Mouse (Mus musculus): ENCODE measurements around the gene Cc2d2a. TPM values are rescaled to one million over a fixed set of nuclear protein-coding genes. Genes with fewer than 3 reads are reported as not detected.
A peak's percentile ranks its signal among the peaks of the same experiment; 100 is the strongest.

Cc2d2a gene
- total RNA-seq, 2 experiments from 2014 or later = 12.7 to 15.2 TPM

DNA sequence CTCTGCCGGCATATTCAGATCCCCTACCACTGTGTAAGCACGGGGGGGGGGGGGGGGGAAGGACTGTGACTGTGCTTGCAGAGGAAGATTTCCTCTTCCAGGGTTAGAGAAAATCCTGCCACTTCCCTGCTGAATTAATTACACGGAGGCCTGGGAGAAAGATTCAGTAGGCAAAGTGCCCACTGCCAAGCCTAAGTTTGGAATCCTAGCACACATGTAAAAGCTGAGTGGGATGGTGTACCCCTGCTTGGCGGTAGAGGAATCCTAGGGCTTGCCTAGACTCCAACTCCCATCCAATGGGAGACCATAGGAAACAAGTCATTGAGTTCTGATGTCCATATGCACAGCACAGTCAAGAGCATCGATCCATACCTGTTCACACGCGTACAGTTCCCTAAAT is 61.7 kb downstream of the Cc2d2a start:
- DNase-seq (ENCODE audit: low spot score in 2 of 2) = no peak

DNA sequence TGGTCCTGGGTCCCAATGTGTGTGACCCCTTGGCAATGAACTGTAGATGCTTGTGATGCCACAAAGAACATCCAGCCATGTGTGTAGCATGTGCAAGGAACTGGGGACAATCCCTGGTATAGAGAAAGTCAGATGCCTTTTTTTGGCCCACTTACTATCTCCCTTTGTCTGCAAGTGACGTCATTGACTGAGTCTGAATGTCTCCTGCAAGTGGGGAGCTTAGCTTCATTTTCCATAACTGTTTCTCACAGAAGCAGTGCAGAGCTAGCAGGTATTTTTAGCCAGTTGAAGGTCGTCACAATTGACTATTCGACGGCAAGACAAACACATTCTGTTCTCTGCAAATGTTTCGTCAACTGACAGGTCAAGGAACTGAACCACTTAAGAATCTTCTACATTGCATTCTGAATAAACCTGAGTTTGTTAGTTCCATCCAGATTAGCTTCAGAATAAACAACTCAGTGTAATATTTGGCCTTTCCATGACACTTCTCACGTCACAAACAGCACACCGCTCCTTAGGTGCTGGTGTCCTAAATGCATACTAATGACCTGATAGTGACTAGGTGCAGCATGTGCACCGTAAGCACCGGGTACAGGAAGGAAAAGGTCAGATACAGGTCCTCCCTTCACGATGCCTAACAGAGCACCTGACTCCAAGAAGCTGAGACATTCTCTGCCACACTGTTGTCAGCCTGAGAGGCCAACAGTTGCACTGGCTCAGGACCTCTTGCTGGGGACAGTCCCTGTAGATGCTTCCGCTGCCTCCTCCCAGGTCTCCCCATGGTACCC is 66.4 kb downstream of the Cc2d2a start:
- no peak for DNase-seq (ENCODE audit: low spot score in 2 of 2)

DNA sequence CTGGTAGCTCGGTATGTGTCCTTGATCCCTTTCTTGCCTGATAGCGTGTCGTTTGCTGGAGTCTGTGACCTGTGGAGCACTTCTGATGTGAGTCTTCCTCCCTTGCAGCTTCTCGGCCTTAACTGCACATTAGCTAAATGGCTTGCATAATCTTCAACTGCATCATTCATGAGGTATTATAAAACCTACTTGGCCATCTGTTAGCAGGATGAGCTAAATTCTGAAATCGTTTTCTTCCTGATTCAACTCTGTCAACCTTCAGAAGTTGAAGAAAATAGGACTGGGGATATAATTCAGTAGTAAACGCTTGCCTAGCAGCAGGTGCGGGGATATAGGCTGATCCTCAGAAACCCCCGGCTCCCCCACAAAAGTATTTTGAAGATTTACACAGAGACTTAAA is 70.2 kb downstream of the Cc2d2a start:
- DNase-seq (ENCODE audit: low spot score in 2 of 2) = no peak

DNA sequence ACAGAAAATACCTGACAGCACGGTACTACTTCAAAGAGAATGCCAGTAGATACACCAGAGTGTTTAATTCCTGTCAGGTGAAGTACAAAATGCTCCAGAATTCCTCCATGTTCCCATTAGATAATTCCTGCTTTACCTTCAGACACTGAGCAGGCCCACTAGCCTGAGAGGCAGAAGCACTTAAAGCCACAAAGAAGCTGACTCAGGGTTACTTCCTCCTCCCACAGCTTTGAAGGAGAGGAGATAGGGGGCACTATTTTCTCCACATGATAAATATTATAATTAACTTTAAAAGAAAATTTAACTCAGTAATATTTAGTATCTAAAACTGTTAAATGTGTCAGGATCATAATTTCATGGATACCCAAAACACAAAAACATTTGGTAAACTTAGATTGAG is 82.0 kb downstream of the Cc2d2a start:
- no peak for DNase-seq (ENCODE audit: low spot score in 2 of 2)

DNA sequence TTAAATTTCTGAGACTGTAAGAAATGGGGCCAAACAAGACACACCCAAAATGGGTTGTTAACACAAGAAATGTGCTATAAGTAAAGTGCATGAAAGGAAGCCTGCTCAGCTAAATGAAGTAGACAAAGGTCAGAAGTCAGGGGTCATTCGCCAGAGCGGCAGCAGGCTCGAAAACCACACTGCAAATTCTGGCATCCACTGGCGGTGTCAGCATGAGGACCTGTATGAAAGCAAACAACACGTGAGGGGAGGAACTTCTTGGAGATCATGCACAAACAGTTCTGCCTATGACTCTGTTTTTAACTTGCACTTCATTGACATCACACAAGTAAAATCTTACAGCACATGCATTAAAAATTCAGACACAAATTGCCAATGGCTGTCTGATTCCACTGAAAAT is 83.0 kb downstream of the Cc2d2a start:
- no peak for DNase-seq (ENCODE audit: low spot score in 2 of 2)

DNA sequence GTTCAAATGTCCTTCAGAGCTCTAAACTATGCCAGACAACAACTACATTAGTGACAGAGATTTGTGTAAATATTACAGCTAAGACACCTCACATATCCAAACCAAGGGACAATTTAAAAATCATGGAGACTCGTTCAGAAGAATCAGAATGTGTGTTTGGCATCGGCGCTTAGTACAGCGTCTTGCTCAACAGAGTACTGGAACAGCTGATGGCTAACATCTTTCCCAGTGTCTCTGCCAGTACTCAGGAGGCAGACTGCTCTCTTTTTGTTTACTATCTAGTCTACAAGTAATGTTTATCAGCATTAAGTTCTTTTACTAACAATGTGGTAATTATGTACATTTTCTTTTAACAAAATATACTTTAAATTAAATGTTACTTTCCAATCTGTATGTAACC is 85.9 kb downstream of the Cc2d2a start:
- DNase-seq (ENCODE audit: low spot score in 2 of 2) = no peak

DNA sequence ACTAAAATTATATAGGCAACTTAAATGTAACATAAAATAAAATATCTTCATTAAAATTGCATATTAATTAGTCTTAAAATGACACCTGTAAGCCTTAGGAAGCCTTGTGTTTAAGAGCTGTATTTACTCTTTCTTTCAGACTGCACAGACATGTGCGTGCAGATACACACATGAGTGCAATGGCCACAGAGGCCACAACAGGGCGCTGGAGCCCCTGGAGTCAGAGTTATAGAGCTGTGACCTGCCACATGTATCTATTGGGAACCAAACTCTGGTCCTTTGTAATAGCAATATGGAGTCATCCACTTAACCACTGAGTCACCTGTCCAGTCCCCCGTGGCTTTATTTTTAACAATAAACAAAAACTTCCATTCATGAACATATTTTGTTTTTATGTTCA is 86.9 kb downstream of the Cc2d2a start:
- no peak for DNase-seq (ENCODE audit: low spot score in 2 of 2)

DNA sequence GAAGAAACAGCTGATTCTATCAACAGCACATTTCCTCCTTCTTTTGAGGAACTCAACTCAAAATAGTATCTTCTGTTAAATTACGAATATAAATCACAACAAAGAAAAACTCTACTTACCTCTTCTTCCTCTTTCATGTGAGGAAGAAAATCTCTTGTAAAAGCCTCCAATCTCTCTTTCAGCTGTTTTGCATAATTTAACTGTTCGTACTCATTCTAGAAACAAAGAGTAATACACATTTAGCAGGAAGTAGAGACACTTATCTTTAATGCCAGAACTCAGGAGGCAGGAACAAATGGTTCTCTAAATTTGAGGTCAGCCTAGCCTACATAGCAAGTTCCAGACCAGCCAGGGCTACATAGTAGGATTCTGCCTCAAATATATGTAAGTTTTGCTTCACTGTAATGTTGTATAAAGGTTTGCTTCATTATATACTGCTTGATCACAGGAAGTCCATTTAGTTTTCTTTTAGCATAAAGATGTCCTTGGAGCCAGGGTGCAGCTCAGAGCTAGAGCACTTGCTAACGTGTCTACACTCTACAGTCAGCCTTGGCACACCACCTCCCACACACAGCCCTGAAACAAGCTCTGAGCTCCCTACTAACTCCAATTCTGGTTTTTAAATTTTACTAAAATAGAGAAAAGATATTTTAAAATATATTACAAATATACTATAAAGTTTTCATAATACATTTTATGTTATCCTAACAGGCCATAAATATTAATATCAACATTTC is 108.6 kb downstream of the Cc2d2a start:
- DNase-seq (ENCODE audit: low spot score in 2 of 2) = no peak

DNA sequence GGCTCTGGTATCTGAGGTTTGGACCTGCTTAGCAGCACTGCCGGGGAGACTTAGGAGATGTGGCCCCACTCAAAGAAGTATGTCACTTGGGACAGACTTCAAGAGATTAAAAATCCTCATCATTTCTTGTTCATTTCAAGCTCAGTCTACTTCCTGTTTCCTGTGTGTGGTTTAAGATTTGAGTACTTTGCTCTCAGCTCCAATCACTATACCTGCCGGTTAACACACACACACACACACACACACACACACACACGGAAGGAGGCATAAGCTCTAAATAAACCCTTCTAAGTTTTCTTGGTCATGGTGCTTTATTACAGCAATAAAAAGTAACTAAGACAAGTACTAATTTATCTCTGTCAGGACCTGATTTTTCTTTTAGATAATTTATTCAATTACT is 109.4 kb downstream of the Cc2d2a start:
- DNase-seq (ENCODE audit: low spot score in 2 of 2) = no peak

DNA sequence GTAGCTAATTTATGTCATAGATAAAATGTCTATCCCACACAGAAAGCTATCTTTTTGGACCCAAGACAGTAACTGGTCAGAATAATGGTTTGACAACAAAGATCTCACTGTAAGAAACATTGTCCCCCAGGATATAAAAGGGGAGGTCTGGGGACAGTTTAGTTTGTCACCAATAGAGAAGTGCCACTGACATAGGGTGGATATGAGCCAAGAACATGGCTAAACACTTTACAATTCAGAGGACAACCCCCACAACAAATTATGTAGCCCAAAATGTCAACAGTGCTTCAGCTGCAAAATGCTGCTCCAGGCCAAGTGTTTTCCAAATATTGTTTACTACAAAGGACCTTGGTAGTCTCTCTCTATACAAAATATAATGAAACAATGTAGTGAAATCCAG is 114.3 kb downstream of the Cc2d2a start:
- DNase-seq (ENCODE audit: low spot score in 2 of 2) = no peak

DNA sequence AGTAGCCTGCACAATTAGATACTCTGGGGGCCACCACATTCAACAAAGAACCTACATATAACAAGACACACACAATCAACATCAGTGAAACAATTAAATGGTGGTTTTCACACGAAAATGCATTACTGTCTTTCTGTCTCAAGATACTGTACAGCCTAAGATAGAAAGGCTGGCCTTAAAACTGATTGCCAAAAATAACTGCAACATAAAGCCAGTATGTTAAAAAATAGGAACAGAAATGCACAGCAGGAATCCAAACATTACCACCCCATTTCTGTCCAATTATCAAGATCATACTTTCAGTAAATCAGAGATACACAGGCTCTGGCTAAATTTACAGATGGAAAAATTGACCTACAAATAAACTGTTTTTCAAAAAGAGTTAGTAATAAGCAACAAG is 114.8 kb downstream of the Cc2d2a start:
- DNase-seq (ENCODE audit: low spot score in 2 of 2) = no peak

DNA sequence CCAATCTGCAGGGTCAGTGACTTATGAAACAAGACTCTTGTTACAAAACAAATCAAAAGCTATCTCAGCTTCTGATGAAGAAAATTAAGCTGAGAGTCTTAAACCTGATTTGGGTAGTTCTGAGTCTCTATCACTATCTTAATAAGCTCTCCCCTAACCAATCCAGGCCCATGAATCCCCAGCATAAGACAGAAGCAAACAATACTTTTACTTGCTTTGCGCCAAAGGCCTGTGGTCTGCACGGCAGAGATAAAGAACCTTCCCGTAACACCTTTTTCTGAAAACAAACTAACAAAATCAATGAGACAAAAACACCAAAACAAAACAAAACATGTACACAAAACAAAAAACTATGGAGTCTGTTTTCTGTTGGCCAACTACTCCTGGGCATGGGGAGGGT is 116.4 kb downstream of the Cc2d2a start:
- no peak for DNase-seq (ENCODE audit: low spot score in 2 of 2)

DNA sequence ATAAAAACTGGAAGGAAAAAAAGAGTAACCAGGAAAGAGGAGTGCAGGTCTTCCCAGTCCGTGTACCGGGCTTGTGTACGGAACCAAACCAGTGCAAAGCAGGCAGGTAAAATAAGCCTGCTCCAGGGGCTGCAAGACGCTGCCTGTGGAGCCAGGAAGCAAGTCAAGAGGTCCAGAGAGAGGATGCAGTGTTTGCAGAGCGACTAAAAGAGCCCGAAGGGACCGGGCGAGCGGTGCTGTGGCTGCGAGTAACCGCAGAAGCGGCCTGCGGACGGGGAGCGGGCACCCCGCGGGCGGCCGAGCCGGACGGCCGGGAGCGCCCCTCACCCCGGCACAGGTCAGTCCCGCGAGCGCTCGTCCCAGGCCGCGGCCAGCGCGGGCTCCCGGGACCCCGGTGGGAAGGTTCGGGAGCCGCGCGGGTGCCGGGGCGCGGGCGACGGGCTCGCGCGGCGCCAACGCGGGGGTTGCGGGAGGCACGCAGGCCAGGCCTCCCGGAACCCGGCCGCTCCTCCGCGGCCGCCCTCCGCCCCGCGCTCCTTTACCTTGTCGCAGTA is 119.4 kb downstream of the Cc2d2a start:
- DNase-seq (ENCODE audit: low spot score in 2 of 2) = no peak

DNA sequence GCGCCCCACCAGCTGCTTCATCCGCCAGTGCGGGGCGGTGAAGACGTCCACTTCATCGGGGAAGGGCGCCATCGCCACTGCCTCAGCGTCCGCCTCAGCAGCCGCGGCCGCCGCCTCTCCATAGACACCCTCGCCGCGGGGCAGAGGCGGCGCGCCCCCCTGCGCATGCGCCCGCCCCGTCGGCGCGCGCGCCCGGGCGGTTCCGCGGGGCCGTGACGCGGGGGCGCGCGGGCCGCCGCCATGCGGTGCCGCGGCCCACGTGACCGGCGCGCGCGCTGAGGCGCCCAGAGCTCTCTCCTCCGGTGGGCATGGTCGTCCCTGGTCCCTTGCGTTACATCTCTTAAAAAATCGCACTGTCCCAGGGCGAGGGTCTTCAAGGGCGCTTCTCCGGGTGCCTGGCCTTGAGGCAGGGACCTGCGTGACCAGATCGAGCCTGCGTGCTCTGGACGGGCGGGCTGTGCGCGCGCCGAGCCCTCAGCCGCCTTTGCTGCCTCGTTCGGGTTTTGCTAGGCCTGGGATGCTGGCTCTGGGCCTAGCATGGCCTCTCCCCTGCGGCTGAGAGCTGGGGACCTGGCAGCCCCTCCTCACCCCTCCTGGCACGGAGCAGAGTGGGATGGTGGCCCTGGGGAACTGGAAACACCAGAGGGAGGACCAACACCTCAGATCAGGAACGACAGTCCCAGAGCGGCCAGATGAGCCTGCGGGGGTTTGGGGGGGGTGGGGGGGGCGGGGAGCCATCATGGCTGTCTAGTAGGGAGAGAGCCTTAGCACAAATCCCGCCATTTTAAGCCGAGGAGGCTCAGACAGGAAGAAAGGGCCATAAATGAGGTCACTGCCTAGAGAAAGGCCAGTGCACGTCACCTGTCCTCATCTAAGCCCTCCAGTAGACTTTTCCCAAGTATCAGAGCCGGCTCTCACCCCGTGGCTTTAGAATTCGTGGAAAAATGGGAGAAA is 120.1 kb downstream of the Cc2d2a start:
- DNase-seq (ENCODE audit: low spot score in 2 of 2) = peak; percentile 78 to 87

DNA sequence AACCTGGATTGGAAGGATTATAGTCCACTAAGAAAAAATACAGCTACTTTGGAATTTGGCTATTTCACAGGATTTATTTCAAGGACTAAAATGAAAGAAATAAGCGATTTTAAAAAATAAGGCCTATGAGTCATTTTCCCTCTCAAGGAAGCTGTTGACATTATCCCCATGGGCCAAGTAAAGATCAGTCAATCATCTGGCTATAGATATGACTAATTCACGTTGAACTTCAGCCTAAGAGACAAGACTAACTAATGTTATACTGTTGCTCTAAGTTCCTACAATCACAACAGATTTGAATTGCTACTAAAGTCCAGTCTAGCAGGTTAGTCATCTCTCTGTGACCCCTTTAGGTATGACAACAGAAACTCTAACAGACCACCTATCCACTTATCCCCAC is 121.8 kb downstream of the Cc2d2a start:
- no peak for DNase-seq (ENCODE audit: low spot score in 2 of 2)

DNA sequence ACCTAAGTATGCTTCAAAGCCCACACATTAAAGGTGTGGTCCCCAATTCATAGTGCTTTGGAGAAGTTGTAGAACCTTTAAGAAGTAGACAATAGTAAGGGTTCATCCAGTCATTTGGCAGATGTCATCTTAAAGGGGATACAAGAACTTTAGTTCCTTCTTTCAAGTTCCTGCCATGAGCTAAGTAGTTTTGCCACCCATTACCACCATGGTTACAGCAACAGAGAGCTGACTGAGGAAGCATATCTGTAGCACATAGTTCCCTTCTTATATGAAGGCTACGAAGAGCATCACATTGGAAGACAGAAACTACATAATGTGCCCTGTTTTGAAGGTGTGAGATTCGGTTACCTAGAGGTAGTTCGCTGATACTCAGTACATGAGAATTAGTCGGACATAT is 124.5 kb downstream of the Cc2d2a start:
- DNase-seq (ENCODE audit: low spot score in 2 of 2) = no peak

DNA sequence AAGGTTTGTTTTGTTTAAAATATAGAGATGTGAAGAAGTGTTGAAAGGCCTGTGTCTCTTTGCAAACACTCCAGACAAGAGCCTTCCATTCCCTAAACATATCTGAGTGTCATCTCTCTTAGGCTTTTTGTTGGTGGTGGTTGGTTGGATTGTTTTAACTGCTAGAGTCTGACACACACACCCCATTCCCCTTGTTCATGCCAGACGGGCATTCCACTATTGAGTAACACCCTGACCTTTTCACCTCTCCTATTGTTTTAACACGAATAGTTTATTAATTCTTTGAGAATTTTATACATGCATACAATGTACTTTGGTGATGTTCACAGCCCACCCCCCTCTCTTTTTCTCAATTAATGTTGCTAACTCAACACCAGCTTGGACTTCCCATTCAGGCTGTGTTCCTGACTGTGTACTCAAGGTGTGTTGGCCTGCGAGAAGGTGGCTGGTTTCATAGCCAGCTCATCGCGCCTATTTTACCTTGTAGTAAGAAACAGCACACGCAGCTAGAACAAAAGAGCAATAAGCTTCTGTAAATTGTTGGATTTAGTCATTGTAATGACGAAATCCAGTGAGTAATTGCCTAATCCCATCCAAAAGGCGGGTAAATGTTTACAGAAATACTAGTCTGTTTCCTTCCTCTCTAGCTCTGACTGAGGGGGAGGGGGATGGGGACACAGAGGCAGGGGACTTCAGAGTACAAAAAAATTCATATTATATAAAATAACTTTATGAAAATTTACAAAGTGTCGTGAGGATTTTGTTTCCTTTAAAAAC is 126.0 kb downstream of the Cc2d2a start:
- DNase-seq (ENCODE audit: low spot score in 2 of 2) = no peak

Data from layer of hippocampus, postnatal 10 days (tissue).